Comparison of ENCODE assay signal across 24 mouse cellular contexts in genomic region chr3:68606730-68607129, GRCm38 (mm10).
DNase-seq lines count a peak whose midpoint lies in the region; TF ChIP-seq lines count a peak whose summit lies in the region.
"Had no signal": no experiment of that assay in that cellular context is flagged by ENCODE, and none has a peak within 500 bp of the region (broad histone marks: within the 10 kb centered on the region; RNA-seq: fewer than 3 reads in every experiment).

No protein-coding gene starts in this region.

- no peak for TF ChIP-seq POLR2A in olfactory bulb, adult 2 months (IDR thresholded peaks at IDR 0.05; ENCODE audit: insufficient read depth, low read depth, low read length)

- peak; percentile 65 to 78 for DNase-seq in frontal cortex, postnatal 36 days (ENCODE audit: low spot score in 2 of 2)
- no peak for DNase-seq in frontal cortex, postnatal 10 days (ENCODE audit: low spot score in 2 of 2)
- DNase-seq in layer of hippocampus, adult 9-11 months, result peak; percentile 68
- DNase-seq in layer of hippocampus, postnatal 10 days (ENCODE audit: low spot score in 2 of 2), result no peak
- peak; percentile 89 for DNase-seq in right cerebral cortex, adult 18-20 months
- DNase-seq in right cerebral cortex, postnatal 4 days, result no peak
- DNase-seq in spleen, postnatal 36 days (ENCODE audit: low spot score in 2 of 2), result no peak
- DNase-seq: adrenal gland, adult 2 months; cerebellum, adult 11-12 months; cerebellum, postnatal 25 days; embryo, embryonic 11 days; heart, postnatal 36 days; kidney, adult 11 months; kidney, postnatal 4 days; liver, postnatal 0 days; retina, postnatal 1 day had no signal

- H3K27ac ChIP-seq in olfactory bulb, adult 2 months (ENCODE audit: insufficient read depth, low read depth, low read length), result peak overlapping the region; percentile 65
- H3K27ac ChIP-seq: forebrain, embryonic 13.5 days; heart, embryonic 15.5 days; kidney, embryonic 15.5 days; limb, embryonic 12.5 days; macrophage; stomach, postnatal 0 days had no signal

- H3K4me1 ChIP-seq in olfactory bulb, adult 2 months (ENCODE audit: control insufficient read depth, insufficient read depth, low read length), result peaks cover 26% of the 10 kb centered on the region

- 58% methylated on average over 8 of the region's 8 CpGs for WGBS in olfactory bulb, adult 2 months

- no peak for TF ChIP-seq CTCF in olfactory bulb, adult 2 months (IDR thresholded peaks at IDR 0.05; ENCODE audit: insufficient read depth, low read depth, low read length)

- no peak overlapping the region for H3K4me3 ChIP-seq in olfactory bulb, adult 2 months (ENCODE audit: insufficient read depth, low read depth, low read length)
- H3K4me3 ChIP-seq: forebrain, embryonic 13.5 days; heart, embryonic 15.5 days; kidney, embryonic 15.5 days; limb, embryonic 12.5 days; midbrain, embryonic 13.5 days had no signal

Comparison
In these comparisons a context has a peak if more than half of its experiments do, and no peak if none do; other contexts are left out.
1. DNase-seq: peak in frontal cortex, postnatal 36 days (2 of 2), layer of hippocampus, adult 9-11 months (single experiment) and right cerebral cortex, adult 18-20 months (single experiment); none in frontal cortex, postnatal 10 days (0 of 2), layer of hippocampus, postnatal 10 days (0 of 2), right cerebral cortex, postnatal 4 days (single experiment) and spleen, postnatal 36 days (0 of 2).